Mouse (Mus musculus): ENCODE results near the gene Cfdp1. TPM values are rescaled to one million over a fixed set of nuclear protein-coding genes. Genes with fewer than 3 reads are reported as not detected.

The Cfdp1 gene
- polyA plus RNA-seq, 1 experiment from 2014 or later = 217 TPM

DNA sequence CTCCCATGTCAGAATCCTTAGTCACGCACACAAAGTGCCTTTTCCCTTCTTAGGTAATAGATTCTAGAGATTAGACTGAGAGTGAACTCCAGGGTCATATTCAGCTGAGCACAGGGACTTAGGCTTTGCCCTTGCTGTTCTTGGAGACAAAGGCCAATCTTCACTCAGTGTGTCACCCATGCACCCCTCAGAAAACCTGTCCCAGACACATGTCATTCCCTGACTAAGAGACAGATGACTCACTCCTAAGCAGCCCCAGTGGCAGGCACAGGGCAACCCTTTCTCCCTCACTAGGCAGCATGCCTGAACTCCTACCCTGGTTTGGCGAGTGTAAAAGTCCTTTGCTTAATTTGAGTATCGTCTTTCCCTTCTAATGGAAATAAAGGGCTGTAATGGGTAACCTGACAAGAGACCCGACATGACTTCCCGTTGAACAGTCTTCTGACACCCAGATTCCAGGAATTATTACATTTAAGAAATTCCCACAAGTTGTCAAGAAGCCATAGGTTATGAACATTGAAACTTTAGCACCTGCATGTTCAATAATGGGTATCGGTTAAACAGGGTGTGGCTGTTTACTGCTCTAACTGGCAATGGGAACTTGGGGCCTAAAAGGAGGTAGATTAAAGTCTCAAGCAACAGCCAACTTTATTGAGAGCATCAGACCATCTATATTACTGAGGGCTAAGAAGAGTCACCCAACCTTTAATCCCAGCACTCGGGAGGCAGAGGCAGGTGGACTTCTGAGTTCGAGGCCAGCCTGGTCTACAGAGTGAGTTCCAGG is 106.0 kb downstream of the Cfdp1 start:
- H3K4me3 ChIP-seq = no peak overlapping the region
- 78% methylated on average over 8 of the region's 8 CpGs for WGBS
- no peak for DNase-seq (ENCODE audit: low spot score)
- no peaks in the 10 kb centered on the region for H3K27me3 ChIP-seq (ENCODE audit: insufficient read depth, poor library complexity, severe bottlenecking)
- peaks cover 43% of the 10 kb centered on the region for H3K4me1 ChIP-seq
- H3K36me3 ChIP-seq = no peaks in the 10 kb centered on the region
- 0 out of 2 replicates have a peak overlapping the region, but pooled peaks have one; percentile 44 for H3K27ac ChIP-seq
- no peaks in the 10 kb centered on the region for H3K9me3 ChIP-seq

- WGBS = 57% methylated on average over 13 of the region's 13 CpGs
- peak overlapping the region; percentile 98 for H3K27ac ChIP-seq
- peaks cover 56% of the 10 kb centered on the region for H3K4me1 ChIP-seq
- DNase-seq (ENCODE audit: low spot score) = no peak
- no peaks in the 10 kb centered on the region for H3K9me3 ChIP-seq
- no peaks in the 10 kb centered on the region for H3K36me3 ChIP-seq
- no peaks in the 10 kb centered on the region for H3K27me3 ChIP-seq (ENCODE audit: insufficient read depth, poor library complexity, severe bottlenecking)
- no peak overlapping the region for H3K4me3 ChIP-seq
Observed at GRCm38 (mm10) chr8:111746582-111747465, 107.3 kb downstream of the Cfdp1 start.

DNA sequence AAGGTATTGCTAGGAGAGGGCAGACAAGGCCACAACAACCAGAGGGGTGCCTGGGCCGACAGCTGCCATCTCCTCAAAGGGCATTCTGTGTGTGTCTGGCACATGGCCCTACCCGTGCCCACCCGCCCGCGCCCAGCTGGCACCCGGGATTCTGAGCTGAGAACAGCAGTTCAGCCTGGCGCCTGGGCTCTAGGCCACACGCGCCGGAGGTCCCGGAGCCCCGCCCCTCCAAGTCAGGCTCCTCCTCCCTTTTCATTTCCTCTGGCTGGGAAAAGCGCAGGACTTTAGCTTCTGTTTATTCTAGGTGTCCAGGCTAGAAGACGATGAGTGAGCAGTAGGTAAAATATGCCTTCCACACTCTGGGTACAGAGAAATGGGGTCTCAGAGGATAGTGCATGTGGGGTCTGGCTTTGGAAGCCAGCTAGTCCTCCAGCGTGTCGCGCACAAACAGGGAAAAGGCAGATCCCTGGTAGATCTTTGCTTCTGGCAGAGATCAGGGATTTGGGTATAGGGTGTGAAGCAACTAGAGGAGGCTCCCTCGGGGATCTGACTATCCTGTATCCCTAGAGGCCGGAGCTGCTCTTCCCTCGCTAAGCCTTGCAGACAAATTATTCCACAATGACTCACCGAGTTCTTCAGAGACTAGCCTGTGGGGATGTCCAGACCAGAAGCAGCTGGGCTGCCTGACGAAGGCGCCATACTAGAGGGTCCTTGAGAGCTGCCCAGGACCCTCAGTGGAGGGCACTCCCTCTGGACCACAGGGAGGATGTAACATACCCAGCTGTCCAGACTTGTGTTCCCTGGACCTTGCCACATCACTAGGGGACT is 108.3 kb downstream of the Cfdp1 start:
- peaks cover 66% of the 10 kb centered on the region for H3K4me1 ChIP-seq

DNA sequence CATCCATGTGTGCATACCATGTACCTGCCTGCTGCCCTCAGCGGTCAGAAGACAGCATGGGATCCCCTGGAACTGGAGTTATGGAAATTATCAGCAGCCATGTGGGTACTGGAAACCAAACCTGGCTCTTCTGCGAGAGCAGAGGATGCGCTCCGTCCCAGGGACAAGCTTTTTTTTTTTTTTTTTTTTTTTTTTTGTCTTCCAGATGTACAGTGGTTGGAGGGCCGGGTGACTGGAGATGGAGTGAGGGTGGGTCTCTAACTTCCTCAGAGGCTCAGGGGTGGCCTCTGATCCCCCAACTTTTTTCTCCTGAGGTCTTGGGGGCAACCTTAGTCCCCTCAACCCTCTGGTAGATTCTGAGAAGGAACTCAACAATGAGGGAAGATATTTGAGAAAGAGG is 109.0 kb downstream of the Cfdp1 start:
- Histone ChIP-seq H3K9me3 (no peaks in the 10 kb centered on the region), H3K4me1 (peaks cover 73% of the 10 kb centered on the region), H3K27ac (peak overlapping the region; percentile 98), H3K36me3 (no peaks in the 10 kb centered on the region), H3K27me3 (ENCODE audit: insufficient read depth, poor library complexity, severe bottlenecking) (no peaks in the 10 kb centered on the region), H3K4me3 (peak overlapping the region; percentile 53; the same call in 1 of the 2 replicates)
- no peak for DNase-seq (ENCODE audit: low spot score)
- 57% methylated on average over 5 of the region's 5 CpGs for WGBS

More for the DNA sequence above, 108.3 kb downstream of the Cfdp1 start:
- WGBS = 3% methylated on average over 23 of the region's 23 CpGs
- Histone ChIP-seq H3K27ac (peak overlapping the region; percentile 98), H3K9me3 (no peaks in the 10 kb centered on the region), H3K4me3 (peak overlapping the region; percentile 53), H3K27me3 (ENCODE audit: insufficient read depth, poor library complexity, severe bottlenecking) (no peaks in the 10 kb centered on the region), H3K36me3 (no peaks in the 10 kb centered on the region)
- DNase-seq (ENCODE audit: low spot score) = no peak

- peaks cover 83% of the 10 kb centered on the region for H3K4me1 ChIP-seq
- peak; percentile 91 for DNase-seq (ENCODE audit: low spot score)
- H3K27ac ChIP-seq = peak within 1 kb of the TSS; percentile 98
- peak within 1 kb of the TSS; percentile 96 for H3K4me3 ChIP-seq
- H3K9me3 ChIP-seq = no peaks in the 10 kb centered on the region
- no peaks in the 10 kb centered on the region; the same call in 1 of the 2 replicates for H3K36me3 ChIP-seq
- 11% methylated on average over 39 of the region's 40 CpGs for WGBS
- H3K27me3 ChIP-seq (ENCODE audit: insufficient read depth, poor library complexity, severe bottlenecking) = no peaks in the 10 kb centered on the region
Observed at GRCm38 (mm10) chr8:111743792-111744696, 110.0 kb downstream of the Cfdp1 start, which contains the start of gene Bcar1. TSS of gene Bcar1 (minus strand) at chr8:111743809.

GRCm38 (mm10) chr8:111743101-111743791 is 110.8 kb downstream of the Cfdp1 start:
- H3K4me1 ChIP-seq = peaks cover 91% of the 10 kb centered on the region
- no peaks in the 10 kb centered on the region for H3K27me3 ChIP-seq (ENCODE audit: insufficient read depth, poor library complexity, severe bottlenecking)
- 4% methylated on average over 37 of the region's 44 CpGs for WGBS
- DNase-seq (ENCODE audit: low spot score) = no peak
- H3K9me3 ChIP-seq = no peaks in the 10 kb centered on the region
- H3K4me3 ChIP-seq = peak overlapping the region; percentile 96
- peak overlapping the region; percentile 98 for H3K27ac ChIP-seq
- H3K36me3 ChIP-seq = no peaks in the 10 kb centered on the region; the same call in 1 of the 2 replicates

DNA sequence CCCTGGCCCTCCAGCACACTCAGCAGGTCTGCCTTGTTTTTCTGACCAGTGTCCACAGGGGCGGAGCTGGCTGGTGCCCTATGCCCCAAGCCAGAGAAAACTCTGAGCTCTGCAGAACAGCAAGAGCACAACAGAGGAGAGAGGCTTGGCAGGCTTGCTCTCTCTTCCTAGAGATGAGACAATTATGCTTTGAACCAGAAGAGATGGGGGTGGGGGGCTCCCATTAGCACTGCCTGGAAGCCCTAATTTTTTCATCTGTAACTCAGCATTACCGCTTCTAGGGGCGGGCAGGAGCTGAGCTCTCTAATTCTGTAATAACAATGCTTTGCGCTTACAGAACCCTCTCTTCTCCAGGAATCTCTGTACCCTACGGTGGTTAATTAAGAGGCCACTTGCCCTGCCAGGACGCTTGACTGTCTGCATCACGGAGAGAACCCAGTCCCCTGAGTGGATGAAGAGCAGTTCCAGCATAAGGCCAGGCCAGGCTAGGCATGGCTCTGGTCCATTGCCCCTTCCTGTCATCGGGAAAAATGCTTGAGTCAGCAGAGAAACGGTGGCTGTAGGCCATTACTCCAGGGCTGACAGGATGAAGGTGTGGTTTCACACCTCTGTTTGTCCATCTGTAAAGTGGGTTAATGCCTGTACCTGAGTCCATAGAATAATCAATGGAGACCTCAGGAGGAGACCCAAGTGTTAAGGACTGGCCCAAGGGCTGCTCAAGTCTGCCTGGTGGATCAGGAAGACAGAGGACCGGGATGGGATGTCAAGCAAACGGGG is 111.6 kb downstream of the Cfdp1 start:
- WGBS = 33% methylated on average over 11 of the region's 11 CpGs
- peak overlapping the region; percentile 96 for H3K4me3 ChIP-seq
- peaks cover 2% of the 10 kb centered on the region; the same call in 1 of the 2 replicates for H3K36me3 ChIP-seq
- no peaks in the 10 kb centered on the region for H3K27me3 ChIP-seq (ENCODE audit: insufficient read depth, poor library complexity, severe bottlenecking)
- peaks cover 90% of the 10 kb centered on the region for H3K4me1 ChIP-seq
- DNase-seq (ENCODE audit: low spot score) = no peak
- peak overlapping the region; percentile 98 for H3K27ac ChIP-seq
- no peaks in the 10 kb centered on the region for H3K9me3 ChIP-seq

DNA sequence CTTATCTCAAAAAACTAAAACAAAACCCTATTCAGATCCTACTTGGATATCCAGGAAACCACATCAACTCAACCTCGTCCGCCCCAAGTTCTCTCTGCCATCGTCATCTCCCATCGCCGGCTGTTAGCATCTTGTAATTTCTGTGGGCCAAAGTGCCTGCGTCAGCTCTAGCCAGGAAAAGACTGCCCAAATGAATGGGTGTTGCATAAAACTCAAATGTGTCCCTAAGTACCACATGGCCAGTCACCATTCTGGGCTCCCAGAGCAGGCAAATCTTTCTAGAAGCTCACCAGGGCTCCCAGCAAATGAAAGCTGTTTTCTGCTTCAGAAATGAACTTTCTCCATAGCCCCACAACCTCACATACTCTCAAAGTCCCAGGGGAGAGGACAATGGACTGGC is 112.5 kb downstream of the Cfdp1 start:
- H3K27ac ChIP-seq = no peak overlapping the region
- H3K4me1 ChIP-seq = peaks cover 93% of the 10 kb centered on the region
- no peak for DNase-seq (ENCODE audit: low spot score)
- H3K9me3 ChIP-seq = no peaks in the 10 kb centered on the region
- peaks cover 5% of the 10 kb centered on the region; the same call in 1 of the 2 replicates for H3K36me3 ChIP-seq
- no peaks in the 10 kb centered on the region for H3K27me3 ChIP-seq (ENCODE audit: insufficient read depth, poor library complexity, severe bottlenecking)
- H3K4me3 ChIP-seq = peak overlapping the region; percentile 96
- 84% methylated on average over 6 of the region's 6 CpGs for WGBS

GRCm38 (mm10) chr8:111740994-111741393 is 113.1 kb downstream of the Cfdp1 start:
- 70% methylated on average over 8 of the region's 8 CpGs for WGBS
- Histone ChIP-seq H3K4me3 (0 out of 2 replicates have a peak overlapping the region, but pooled peaks have one; percentile 23), H3K36me3 (peaks cover 5% of the 10 kb centered on the region; the same call in 1 of the 2 replicates), H3K9me3 (no peaks in the 10 kb centered on the region), H3K4me1 (peaks cover 93% of the 10 kb centered on the region), H3K27ac (peak overlapping the region; percentile 26), H3K27me3 (ENCODE audit: insufficient read depth, poor library complexity, severe bottlenecking) (no peaks in the 10 kb centered on the region)
- DNase-seq (ENCODE audit: low spot score) = no peak

GRCm38 (mm10) chr8:111740301-111740711 is 113.8 kb downstream of the Cfdp1 start:
- H3K27ac ChIP-seq = peak overlapping the region; percentile 26; the same call in 1 of the 2 replicates
- no peaks in the 10 kb centered on the region for H3K9me3 ChIP-seq
- DNase-seq (ENCODE audit: low spot score) = no peak
- H3K27me3 ChIP-seq (ENCODE audit: insufficient read depth, poor library complexity, severe bottlenecking) = no peaks in the 10 kb centered on the region
- peaks cover 5% of the 10 kb centered on the region; the same call in 1 of the 2 replicates for H3K36me3 ChIP-seq
- peaks cover 93% of the 10 kb centered on the region for H3K4me1 ChIP-seq
- 0 out of 2 replicates have a peak overlapping the region, but pooled peaks have one; percentile 23 for H3K4me3 ChIP-seq
- 66% methylated on average over 7 of the region's 7 CpGs for WGBS
